Mouse (Mus musculus): ENCODE results near the gene Wdr24.

Wdr24 gene

GRCm38 (mm10) chr17:25832436-25833290 lies 9.2 kb downstream of the Wdr24 start:
- DNase-seq: peak; percentile 100

- DNase-seq: peak; percentile 93 to 96
Measured at GRCm38 (mm10) chr17:25833291-25833663, 9.8 kb downstream of the Wdr24 start, which contains the start of gene Stub1. Gene Stub1 (minus strand): TSS chr17:25833404.

GRCm38 (mm10) chr17:25833961-25834594 lies 10.7 kb downstream of the Wdr24 start:
- no peak for DNase-seq

- no peak for DNase-seq
Measured at GRCm38 (mm10) chr17:25834595-25835222, 11.3 kb downstream of the Wdr24 start.

GRCm38 (mm10) chr17:25835301-25835700 lies 11.9 kb downstream of the Wdr24 start:
- DNase-seq: no peak

- no peak for DNase-seq
Measured at GRCm38 (mm10) chr17:25835816-25836215, 12.4 kb downstream of the Wdr24 start.

GRCm38 (mm10) chr17:25836397-25837075 lies 13.1 kb downstream of the Wdr24 start:
- DNase-seq: no peak

GRCm38 (mm10) chr17:25837076-25837410 lies 13.6 kb downstream of the Wdr24 start, which contains the start of gene Rhbdl1:
Gene Rhbdl1 (minus strand): TSS chr17:25837295.
- DNase-seq: peak; percentile 66 to 80

- no peak for DNase-seq
Measured at GRCm38 (mm10) chr17:25837533-25837932, 14.1 kb downstream of the Wdr24 start.

GRCm38 (mm10) chr17:25838904-25839303 lies 15.5 kb downstream of the Wdr24 start:
- DNase-seq: no peak

- DNase-seq: no peak
Measured at GRCm38 (mm10) chr17:25839455-25840235, 16.2 kb downstream of the Wdr24 start.

GRCm38 (mm10) chr17:25840519-25840918 lies 17.1 kb downstream of the Wdr24 start:
- DNase-seq: no peak

GRCm38 (mm10) chr17:25841117-25841880 lies 17.9 kb downstream of the Wdr24 start, which contains the start of gene Gm20683:
Gene Gm20683 (minus strand): TSS chr17:25841763.
- DNase-seq: no peak

- no peak for DNase-seq
Measured at GRCm38 (mm10) chr17:25842509-25842908, 19.1 kb downstream of the Wdr24 start.

GRCm38 (mm10) chr17:25843122-25843521 lies 19.7 kb downstream of the Wdr24 start:
- no peak for DNase-seq

GRCm38 (mm10) chr17:25843636-25844395 lies 20.4 kb downstream of the Wdr24 start:
- DNase-seq: no peak

- DNase-seq: peak; percentile 96
Measured at GRCm38 (mm10) chr17:25844396-25844901, 21.0 kb downstream of the Wdr24 start, which contains the start of gene Rhot2. Gene Rhot2 (minus strand): TSS chr17:25844851.

GRCm38 (mm10) chr17:25860229-25860628 lies 36.8 kb downstream of the Wdr24 start:
- DNase-seq: no peak

GRCm38 (mm10) chr17:25860832-25861703 lies 37.6 kb downstream of the Wdr24 start, which contains the start of gene Wdr90:
Gene Wdr90 (minus strand): TSS chr17:25861501.
- peak; percentile 92 to 95 for DNase-seq
